Mouse (Mus musculus): ENCODE measurements around the gene Mgat4d. TPM values are rescaled to one million over a fixed set of nuclear protein-coding genes. Genes with fewer than 3 reads are reported as not detected.
"Not testable (repeated sequence)": the region's sequence is repeated elsewhere in the genome, so short reads cannot be mapped to it uniquely, and the experiment has no call there.

Gene Mgat4d
- total RNA-seq, 2 experiments from 2014 or later, result not detected

DNA sequence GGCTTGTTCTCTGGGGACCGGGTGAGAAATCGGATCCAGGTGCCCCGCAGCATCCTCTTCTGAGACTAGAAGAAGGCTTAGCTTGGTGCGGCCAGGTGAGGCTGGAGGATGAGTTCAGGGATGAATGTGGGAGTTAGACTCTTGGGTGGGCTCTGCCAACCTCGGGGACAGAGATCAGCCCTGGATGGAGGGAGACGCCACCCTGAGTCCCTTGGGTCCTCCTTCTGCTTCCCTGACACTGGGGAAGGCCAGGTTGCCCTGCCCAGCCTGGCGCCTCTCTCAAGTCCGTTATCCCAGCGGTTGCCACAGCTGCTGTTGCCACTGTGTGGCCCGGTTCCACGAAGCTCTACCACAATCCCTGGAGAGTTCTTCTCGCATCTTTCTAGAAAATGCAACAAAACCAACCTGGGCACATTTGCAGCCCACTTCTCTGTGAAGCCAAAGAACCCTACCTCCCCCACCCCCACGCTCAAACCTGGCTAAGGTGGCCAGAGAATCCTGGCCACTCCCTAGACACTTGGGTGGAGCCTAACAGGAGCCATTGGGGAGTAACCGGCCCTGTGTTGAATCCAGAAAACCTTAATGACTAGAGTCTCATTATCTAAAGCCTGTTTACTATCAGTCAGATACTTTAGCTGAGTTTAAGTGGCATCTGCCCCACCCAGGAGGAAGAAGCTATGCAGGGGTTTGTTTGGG, 41.9 kb downstream of the Mgat4d start:
- no peak for DNase-seq (ENCODE audit: low spot score in 2 of 2)

DNA sequence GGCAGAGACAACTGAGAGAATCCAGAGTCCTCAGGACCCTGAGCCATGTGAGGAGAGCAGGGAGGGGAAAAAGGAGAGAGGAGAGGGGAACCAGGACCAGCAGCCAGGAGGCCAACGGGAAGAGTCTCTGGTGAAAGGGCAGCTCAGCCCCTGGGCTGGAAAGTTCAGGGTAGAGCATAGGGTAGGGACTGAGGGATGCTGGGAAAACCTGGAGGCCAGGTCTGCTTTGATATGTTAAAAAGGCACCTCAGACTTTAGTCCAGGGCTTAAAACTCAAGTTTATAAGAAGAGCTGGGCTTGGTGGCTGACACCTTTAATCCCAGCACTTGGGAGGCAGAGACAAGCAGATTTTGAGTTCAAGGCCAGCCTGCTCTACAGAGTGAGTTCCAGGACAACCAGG, 44.2 kb downstream of the Mgat4d start:
- no peak for DNase-seq (ENCODE audit: low spot score in 2 of 2)

DNA sequence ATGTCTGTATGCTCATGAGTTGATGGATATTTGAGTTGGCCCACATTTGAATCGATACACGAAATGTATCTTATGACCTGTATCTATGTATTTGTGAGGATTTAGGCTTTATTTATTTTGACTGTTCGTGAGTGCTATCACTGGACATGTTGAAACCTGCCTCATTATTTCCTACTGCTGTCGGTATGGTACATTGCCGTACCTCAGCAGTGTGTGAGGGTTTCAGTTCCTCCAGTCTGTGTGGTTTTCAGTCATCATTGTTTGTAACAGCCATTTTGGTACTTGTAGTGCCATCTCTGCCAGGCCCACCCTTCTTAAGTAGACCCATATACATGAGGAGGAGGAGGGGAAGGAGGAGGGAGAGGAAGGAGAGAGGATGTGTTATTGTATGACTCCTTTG, 46.1 kb downstream of the Mgat4d start:
- DNase-seq (ENCODE audit: low spot score in 2 of 2), result no peak

DNA sequence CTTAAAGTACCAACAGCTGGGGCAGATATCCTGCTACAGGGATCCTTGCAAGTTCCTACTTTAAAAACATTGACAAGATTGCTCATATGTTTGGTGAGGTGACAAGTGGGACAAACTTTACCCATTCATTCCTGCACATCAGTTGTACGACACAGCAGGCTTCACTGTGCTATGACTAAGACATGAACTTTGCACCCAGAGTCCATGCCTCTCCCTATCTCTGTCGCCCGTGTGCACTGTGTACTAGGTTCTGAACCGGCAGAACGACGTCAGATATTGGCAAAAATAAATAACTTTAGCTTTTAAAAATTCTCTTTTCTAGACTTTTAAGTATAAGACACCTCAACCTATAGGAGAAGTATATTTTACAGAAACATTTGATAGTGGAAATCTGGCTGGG, 48.4 kb downstream of the Mgat4d start:
- DNase-seq (ENCODE audit: low spot score in 2 of 2), result no peak

DNA sequence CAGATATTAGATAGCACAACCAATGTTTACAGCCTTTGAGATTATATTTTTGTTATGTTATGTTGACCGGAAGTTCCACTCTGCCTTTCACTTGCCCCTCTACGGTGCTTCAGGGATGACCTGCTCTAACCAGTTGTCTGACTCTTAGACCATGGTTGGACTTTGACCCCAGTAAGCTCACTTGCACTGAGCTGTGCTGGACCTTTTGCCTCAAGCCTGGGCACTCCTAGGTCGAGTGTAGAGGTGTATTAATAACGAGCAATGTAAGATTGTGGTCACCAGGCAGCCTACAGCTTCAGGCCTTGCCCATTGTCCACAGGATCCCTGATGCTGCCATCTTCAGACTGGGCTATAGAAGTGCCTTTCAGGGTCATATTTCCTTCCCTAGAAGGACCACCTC, 49.5 kb downstream of the Mgat4d start:
- DNase-seq (ENCODE audit: low spot score in 2 of 2), result no peak

DNA sequence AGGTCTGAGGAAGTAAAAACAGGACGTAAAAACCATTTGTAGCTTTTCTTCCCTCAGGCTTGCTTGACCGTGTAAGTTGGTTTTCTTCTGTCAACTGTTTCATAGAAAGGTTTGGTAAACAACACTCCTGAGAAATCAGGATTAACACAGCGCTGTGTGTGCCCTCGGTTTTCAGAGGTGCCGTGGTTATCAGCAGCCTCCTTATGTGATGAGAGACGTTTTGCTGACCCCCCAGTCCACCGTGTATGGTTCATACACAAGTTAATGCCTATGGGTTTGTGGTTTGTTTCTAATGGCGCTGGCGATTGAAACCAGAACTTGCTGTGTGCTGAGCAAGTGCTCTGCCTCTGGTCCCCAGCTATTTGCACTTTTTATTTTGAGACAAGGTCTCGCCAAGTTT, 57.3 kb downstream of the Mgat4d start:
- DNase-seq (ENCODE audit: low spot score in 2 of 2), result no peak

DNA sequence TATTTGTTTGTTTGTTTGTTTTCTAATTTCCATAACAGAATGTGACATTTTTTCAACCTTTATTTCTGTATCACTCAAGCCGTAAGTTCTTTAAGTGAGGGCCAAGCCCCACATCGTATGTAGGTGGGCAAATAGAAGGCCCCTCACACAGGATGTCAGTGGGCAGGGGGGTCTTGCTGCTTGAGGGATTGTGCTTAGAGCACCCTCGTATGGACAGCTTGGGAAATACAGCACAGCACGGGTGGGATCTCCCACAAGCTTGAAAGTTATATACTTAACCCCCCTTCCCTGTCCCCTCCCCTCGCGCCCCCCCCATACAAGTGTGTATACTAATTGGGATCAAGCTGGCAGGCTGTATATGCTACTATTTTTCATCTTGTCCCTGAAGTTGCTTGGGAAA, 58.6 kb downstream of the Mgat4d start:
- peak; percentile 9 to 22 for DNase-seq (ENCODE audit: low spot score in 2 of 2)

DNA sequence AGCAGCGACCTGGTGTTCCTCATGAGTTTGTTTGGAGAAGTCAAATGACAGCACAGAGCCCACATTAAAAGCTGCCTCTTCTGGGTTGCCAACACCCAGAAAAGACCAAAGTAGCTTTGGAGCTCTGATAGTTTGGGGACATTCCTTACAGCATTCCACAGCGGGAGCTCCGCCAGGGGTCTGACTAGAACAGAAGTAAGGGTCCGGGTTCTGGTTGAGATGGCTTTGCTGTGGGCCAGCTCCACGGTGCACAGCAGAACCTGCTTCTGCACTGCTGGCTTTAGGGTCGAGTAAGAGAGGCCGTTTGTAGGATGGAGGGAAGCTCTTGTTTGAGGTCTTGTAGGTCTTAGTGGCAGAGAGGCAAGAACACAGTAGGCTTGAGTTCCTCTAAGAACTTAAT, 60.2 kb downstream of the Mgat4d start:
- DNase-seq (ENCODE audit: low spot score in 2 of 2), result no peak

DNA sequence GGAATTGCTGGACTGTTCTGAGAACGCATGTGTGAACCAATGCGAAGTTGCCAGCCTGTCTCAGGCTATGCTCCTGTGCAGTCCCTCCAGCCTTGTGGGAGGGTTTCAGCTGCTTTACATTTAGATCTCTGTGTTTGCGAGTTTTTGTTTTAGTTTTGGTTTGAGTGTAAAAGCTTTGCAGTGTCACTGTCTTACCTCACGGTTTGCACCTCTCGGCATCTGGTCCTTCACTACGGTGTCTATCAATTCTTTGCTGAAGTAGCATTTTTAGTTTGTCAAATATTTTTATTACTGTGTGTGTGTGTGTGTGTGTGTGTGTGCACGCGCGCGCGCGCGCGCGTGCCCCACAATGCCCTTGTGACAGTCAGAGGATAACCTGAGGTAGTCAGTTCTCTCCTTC, 68.6 kb downstream of the Mgat4d start:
- DNase-seq (ENCODE audit: low spot score in 2 of 2), result no peak

DNA sequence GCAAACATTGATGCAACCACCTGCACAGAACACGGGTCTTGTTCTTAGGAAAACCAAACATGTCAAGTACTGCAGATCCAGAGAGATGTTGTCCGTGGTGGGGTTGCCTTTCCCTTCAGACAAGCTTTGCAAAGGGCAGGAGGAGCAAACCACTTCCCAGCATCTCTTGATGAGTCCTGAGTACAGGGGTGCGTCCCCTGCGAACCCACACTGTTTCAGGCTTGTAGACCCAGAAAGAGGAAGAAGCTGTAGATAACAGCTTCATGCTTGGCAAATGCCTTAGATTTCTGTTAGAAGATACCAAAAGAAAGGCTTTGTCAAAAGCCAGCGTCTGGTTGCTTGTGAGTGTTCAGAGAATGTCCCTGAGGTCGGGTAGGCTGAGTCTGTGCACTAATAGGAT, 69.7 kb downstream of the Mgat4d start:
- no peak for DNase-seq (ENCODE audit: low spot score in 2 of 2)

DNA sequence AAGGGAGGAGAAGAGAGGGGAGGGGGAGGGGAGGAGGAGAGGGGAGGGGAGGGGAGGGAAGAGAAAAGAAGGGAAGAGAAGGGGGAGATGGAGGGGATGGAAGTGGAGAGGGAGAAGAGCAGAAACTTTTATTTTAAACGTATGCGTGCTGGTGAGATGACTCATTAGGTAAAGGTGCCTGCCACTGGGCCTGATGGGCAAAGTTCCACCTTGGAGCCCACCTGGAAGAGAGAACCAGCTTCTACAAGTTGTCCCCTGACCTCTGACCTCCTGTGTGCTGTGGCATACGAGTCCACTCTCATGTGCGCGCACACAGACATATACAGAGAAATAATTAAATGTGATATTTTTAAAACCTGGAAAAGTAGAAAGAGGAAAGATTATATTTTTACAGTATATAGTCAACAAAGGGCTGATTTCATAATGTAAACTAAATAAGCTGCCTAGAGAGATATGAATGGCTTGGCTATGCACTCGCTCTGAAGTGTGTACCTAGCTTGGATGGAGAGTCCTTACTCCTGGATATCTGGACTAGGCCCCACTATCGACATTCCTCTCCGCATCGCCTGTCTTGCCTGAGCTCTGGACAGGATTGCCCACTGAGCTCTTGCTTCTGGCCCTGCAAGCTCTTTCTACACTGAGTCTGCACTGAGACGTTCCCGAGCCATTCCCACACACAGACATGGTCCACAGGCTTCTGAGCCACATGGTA, 70.7 kb downstream of the Mgat4d start:
- no peak for DNase-seq (ENCODE audit: low spot score in 2 of 2)

DNA sequence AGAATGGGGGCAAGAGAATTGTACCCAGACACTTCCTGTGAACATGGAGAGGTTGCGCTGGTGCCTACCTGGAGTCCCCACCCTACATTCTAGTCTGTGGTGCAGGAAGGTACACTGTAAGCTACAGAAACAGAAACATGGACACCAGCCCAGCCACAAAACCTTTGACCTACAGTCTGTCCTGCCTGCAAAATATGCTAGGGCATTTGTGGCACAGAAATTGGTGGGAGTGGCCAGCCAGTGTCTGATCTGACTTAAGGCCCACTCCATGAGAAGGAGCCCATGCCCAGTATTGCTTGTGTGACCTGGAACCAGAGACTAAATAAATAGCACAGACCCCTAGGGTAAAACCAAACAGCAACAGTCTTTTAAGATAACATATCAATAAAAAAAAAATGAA, 73.1 kb downstream of the Mgat4d start:
- no peak for DNase-seq (ENCODE audit: low spot score in 2 of 2)

DNA sequence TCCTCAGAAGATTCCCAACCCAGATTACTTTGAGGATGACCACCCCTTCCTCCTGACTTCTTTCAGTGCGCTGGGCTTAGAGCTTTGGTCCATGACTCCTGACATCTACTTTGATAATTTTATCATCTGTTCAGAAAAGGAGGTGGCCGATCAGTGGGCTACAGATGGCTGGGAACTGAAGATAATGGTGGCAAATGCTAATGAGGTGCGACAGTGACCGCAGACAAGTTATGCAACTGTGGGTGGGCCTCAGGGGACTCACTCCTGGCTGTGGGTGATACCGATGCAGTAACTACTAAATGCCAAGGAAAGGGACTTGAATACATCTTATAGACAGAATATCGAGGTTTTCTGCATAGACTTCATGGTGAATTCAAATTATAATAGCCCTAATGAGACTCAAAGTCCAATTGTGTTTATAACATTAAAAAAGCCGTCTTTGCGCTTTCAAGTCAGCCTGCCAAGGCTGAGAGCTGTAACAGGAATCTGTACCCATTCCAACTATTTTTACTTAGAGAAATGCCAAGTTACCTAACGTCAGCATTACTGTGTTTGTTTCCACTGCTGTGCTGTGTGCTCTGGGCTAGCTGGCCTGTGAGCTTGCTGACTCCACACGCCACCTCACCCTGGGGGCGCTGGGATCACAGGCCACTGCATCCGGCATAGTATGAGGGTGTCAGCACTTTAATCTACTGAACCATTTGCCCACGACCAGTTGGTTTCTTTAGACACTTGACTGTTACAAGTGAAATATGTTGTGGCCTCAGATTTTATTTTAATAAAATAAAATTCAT, 75.0 kb downstream of the Mgat4d start:
- DNase-seq (ENCODE audit: low spot score in 2 of 2), result no peak

DNA sequence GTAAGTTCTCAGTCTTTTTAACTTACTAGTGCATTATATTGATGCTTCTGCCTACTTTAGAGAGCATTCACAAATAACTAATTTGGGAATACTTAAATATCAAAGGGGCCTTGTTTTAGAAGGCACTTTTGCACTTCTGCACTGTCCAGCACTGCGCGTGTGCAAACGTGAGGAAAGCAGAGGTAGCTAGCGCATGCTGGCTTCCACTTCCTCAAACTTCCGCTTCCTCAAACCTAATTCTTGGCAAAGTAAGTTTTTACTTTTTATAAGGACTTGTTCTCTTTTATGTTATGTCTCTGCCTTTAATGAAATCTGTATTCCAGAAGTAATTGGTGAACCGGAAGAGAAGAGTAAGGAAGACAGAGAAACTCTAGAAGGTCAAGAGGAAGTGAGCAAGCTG, 76.9 kb downstream of the Mgat4d start:
- no peak for DNase-seq (ENCODE audit: low spot score in 2 of 2)

DNA sequence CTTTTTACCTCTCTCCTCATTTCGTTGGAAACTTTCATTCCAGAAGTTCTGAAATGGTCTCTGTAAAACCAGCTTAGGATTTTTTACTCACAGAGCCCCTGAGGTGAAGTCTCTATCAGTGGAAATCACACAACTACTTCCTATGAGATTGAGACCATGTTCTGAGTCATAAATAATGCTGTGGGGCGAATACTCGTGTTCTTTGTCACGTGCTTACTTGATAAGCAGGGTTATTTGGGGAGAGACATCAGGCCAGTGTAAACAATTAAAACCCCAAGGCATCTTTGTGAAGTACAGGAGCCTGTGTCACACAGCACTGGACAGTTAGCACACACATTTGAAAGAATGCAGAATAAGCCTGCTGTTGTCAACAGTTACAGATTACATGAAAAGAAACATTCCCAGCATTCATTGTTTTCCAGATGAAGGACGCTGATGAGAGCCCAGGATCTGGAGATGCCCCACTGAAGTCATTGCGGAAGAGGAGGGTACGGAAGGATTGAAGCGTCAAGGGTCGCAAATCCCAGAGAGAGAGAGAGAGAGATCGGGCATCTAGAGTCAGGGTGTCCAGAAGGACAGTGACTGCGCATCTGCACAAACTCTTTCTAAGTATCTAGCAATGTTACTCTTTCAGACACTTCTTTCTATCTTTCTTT, 78.0 kb downstream of the Mgat4d start:
- DNase-seq (ENCODE audit: low spot score in 2 of 2), result no peak

DNA sequence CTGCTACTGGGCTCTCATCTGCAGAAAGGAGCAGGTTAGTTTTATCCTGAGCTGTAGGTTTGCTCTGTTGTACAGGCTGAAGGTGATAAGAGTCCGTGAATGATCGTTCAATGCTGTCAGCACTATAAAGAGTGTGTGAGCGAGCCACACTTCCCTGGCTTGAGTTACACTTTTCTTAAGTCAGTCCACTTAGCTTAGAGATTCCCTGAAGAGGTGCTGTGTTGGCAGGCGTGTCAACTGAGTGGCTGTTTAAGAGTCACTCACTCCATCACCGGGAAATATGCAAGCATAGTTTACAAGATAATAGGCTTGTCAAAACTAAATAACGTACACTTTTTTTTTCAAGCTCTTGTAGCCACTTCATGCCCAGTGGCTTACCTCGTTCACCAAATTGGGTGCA, 78.7 kb downstream of the Mgat4d start:
- DNase-seq (ENCODE audit: low spot score in 2 of 2), result no peak

DNA sequence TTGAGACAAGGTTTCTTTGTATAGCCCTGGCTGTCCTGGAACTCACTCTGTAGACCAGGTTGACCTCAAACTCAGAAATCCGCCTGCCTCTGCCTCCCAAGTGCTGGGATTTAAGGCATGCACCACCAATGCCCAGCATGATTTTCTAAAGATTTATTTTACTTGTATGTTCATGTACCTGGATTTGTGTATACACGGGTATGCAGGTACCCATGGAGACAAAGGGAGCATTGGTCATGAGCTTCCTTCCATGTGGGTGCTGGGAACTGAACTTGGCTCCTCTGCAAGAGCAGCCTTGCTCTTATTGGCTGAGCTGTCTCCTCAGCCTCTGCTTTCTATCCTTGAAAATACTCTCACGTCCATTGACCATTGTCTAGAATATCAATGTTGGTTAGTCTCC, 80.3 kb downstream of the Mgat4d start:
- not testable (repeated sequence) for DNase-seq (ENCODE audit: low spot score in 2 of 2)

DNA sequence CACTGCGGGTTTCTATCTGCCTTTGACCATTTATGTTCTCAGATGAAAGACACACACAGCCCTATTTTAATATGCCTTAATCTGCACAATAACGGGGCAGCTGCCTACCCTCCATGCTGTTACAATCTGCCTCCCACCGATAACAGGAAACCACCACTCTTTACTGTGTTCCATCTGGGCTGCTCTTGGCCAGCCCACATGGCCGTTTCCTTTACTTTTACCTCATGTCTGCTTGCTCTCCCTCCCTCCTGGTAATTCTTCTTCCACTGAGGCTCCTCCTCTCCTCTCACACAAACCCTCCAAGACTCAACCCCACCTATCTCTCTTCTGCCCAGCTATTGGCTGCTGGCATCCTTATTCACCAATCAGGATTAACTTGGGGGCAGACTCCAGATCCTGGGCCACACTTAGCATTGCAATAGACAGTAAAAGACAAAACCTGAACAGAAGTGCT, 80.8 kb downstream of the Mgat4d start:
- no peak for DNase-seq (ENCODE audit: low spot score in 2 of 2)

Data from layer of hippocampus, postnatal 10 days (tissue).